Mouse (Mus musculus) liver, embryonic 14.5 days (tissue): ENCODE measurements around the gene Lnpep.

Experiments
- CTCF ChIP-seq: IDR thresholded peaks from 2 replicates; pipeline ENCODE4 v1.5.1; 2016; ENCODE audit warnings: antibody characterized with exemption, low read depth, control low read depth
- EP300 ChIP-seq: IDR thresholded peaks from 2 replicates; pipeline ENCODE4 v1.6.1; 2016; ENCODE audit warnings: antibody characterized with exemption, low read depth

DNA sequence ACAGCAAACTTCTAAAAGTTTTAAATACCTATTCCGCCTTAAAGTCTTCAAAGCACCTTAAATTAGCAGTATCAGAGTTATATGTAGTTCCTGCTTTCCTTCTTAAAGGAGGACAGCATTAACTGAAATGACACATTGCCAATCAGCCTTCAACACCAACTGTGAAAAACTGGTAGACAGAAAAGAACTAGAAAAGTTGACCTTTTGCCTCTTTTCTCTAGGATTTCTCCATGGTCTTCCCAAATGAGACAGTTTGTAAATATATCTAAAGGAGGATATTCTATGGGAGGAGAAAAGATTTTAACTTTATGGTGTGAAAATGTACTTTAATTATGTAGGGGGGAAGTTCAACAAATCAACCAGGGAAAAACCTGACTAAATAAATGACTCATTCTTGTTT lies 2.3 kb downstream of the Lnpep start:
- TF ChIP-seq EP300: no peak
- no peak for TF ChIP-seq CTCF
